ENCODE assay signal across 8 mouse cellular contexts in genomic region chr4:44166702-44167396, GRCm38 (mm10).
DNase-seq lines count a peak whose midpoint lies in the region; ATAC-seq and TF ChIP-seq lines count a peak whose summit lies in the region.

No protein-coding gene starts in this region.

- no peaks in the 10 kb centered on the region for H3K36me3 ChIP-seq in heart, embryonic 14.5 days (ENCODE audit: control insufficient read depth, insufficient read depth, low read length)
- peaks cover 0 to 32% of the 10 kb centered on the region in 2 experiments; a peak in 2 of 4 replicates for H3K36me3 ChIP-seq in MEL (ENCODE audit: control insufficient read depth in 1 of 2, insufficient read depth in 2 of 2, low read length in 2 of 2)
- H3K36me3 ChIP-seq in hindbrain, embryonic 10.5 days, result no peaks in the 10 kb centered on the region
- no peaks in the 10 kb centered on the region for H3K36me3 ChIP-seq in midbrain, embryonic 12.5 days

- peaks cover 24% of the 10 kb centered on the region for H3K79me2 ChIP-seq in MEL (ENCODE audit: control insufficient read depth, insufficient read depth, low read length, poor library complexity)

- DNase-seq in heart, postnatal 10 days, result no peak
- peak; percentile 58 for DNase-seq in MEL (ENCODE audit: low read depth, low spot score)
- no peak for DNase-seq in hindbrain, embryonic 10.5 days (ENCODE audit: low spot score)
- DNase-seq in urinary bladder, postnatal 10 days (ENCODE audit: low spot score), result no peak
- DNase-seq in kidney, postnatal 36 days, result no peak

- H3K27me3 ChIP-seq in heart, embryonic 14.5 days (ENCODE audit: control insufficient read depth, insufficient read depth, low read length), result no peaks in the 10 kb centered on the region
- no peaks in the 10 kb centered on the region for H3K27me3 ChIP-seq in MEL (ENCODE audit: control insufficient read depth in 1 of 2, insufficient read depth in 2 of 2, low read length in 2 of 2)
- no peaks in the 10 kb centered on the region for H3K27me3 ChIP-seq in hindbrain, embryonic 10.5 days (ENCODE audit: insufficient read depth, poor library complexity, severe bottlenecking)
- H3K27me3 ChIP-seq in midbrain, embryonic 12.5 days, result no peaks in the 10 kb centered on the region

- peaks cover 3 to 35% of the 10 kb centered on the region in 2 experiments for H3K4me1 ChIP-seq in heart, embryonic 14.5 days (ENCODE audit: control insufficient read depth in 2 of 2, insufficient read depth in 2 of 2, low read length in 2 of 2)
- peaks cover 9% of the 10 kb centered on the region in 2 experiments for H3K4me1 ChIP-seq in MEL (ENCODE audit: control insufficient read depth in 1 of 2, insufficient read depth in 2 of 2, low read length in 2 of 2)
- H3K4me1 ChIP-seq in hindbrain, embryonic 10.5 days (replicated peaks), result peaks cover 53% of the 10 kb centered on the region
- peaks cover 38% of the 10 kb centered on the region for H3K4me1 ChIP-seq in midbrain, embryonic 12.5 days

- H3K4me2 ChIP-seq in heart, embryonic 14.5 days (ENCODE audit: low read length), result peak overlapping the region; percentile 73
- H3K4me2 ChIP-seq in midbrain, embryonic 12.5 days (replicated peaks), result peak overlapping the region; percentile 75

- TF ChIP-seq POLR2A in MEL (IDR thresholded peaks at IDR 0.05; ENCODE audit: control insufficient read depth in 1 of 2, insufficient read depth in 1 of 2, low read depth in 1 of 2, low read length in 2 of 2, poor library complexity in 1 of 2), result no peak

- peak overlapping the region; percentile 71 to 88 for H3K4me3 ChIP-seq in heart, embryonic 14.5 days (ENCODE audit: control insufficient read depth in 1 of 2, insufficient read depth in 1 of 2, low read depth in 1 of 2, low read length in 2 of 2)
- H3K4me3 ChIP-seq in MEL (ENCODE audit: control insufficient read depth in 1 of 2, insufficient read depth in 1 of 2, low read depth in 2 of 2, low read length in 2 of 2), result peak overlapping the region; percentile 97 to 98
- peak overlapping the region; percentile 84 for H3K4me3 ChIP-seq in hindbrain, embryonic 10.5 days
- H3K4me3 ChIP-seq in midbrain, embryonic 12.5 days, result peak overlapping the region; percentile 82

- 6% methylated on average over 20 of the region's 20 CpGs for WGBS in heart, embryonic 14.5 days
- 6% methylated on average over 20 of the region's 20 CpGs for WGBS in hindbrain, embryonic 10.5 days
- WGBS in midbrain, embryonic 12.5 days, result 5% methylated on average over 20 of the region's 20 CpGs

- ATAC-seq in heart, embryonic 14.5 days (ENCODE audit: insufficient number of reproducible peaks, insufficient read depth, low FRiP score, low read depth), result no peak
- no peak for ATAC-seq in midbrain, embryonic 12.5 days (ENCODE audit: low FRiP score, low read depth)
- no peak for ATAC-seq in granulocyte monocyte progenitor cell, adult 5-6 weeks (replicated peaks; ENCODE audit: poor library complexity, severe bottlenecking)

- TF ChIP-seq CTCF in MEL (IDR thresholded peaks at IDR 0.05 in 2 of 3, conservative IDR thresholded peaks at IDR 0.05 in 1 of 3; ENCODE audit: control insufficient read depth in 1 of 3, insufficient read depth in 1 of 3, low read depth in 2 of 3, low read length in 3 of 3, poor library complexity in 1 of 3, severe bottlenecking in 1 of 3), result no peak

- TF ChIP-seq EP300 in MEL (IDR thresholded peaks at IDR 0.05; ENCODE audit: low read depth in 1 of 2, low read length in 2 of 2), result no peak

- peak overlapping the region; percentile 88 for H3K9ac ChIP-seq in heart, embryonic 14.5 days (ENCODE audit: low read length)
- H3K9ac ChIP-seq in MEL (ENCODE audit: control insufficient read depth, low read depth, low read length, poor library complexity, severe bottlenecking), result peak overlapping the region; percentile 98
- peak overlapping the region; percentile 87 for H3K9ac ChIP-seq in midbrain, embryonic 12.5 days (replicated peaks)

- H3K9me3 ChIP-seq in heart, embryonic 14.5 days (ENCODE audit: control insufficient read depth, low read length), result no peaks in the 10 kb centered on the region
- H3K9me3 ChIP-seq in MEL (replicated peaks; ENCODE audit: insufficient read depth, low read length), result no peaks in the 10 kb centered on the region
- no peaks in the 10 kb centered on the region for H3K9me3 ChIP-seq in hindbrain, embryonic 10.5 days
- no peaks in the 10 kb centered on the region for H3K9me3 ChIP-seq in midbrain, embryonic 12.5 days

- peak overlapping the region; percentile 93 to 97 for H3K27ac ChIP-seq in heart, embryonic 14.5 days (replicated peaks in 1 of 2; ENCODE audit: control insufficient read depth in 1 of 2, insufficient read depth in 1 of 2, low read depth in 2 of 2, low read length in 2 of 2)
- peak overlapping the region; percentile 97 for H3K27ac ChIP-seq in MEL (ENCODE audit: control insufficient read depth, low read depth, low read length)
- peak overlapping the region; percentile 97 for H3K27ac ChIP-seq in hindbrain, embryonic 10.5 days
- peak overlapping the region; percentile 99 for H3K27ac ChIP-seq in midbrain, embryonic 12.5 days (replicated peaks)

- intact Hi-C loops in heart, postnatal 10 days (cut with DNase I), result loop anchor here (2.0 kb wide), 1 partner anchor 100 kb away; no protein-coding TSS in a partner anchor

- no peak for TF ChIP-seq RAD21 in MEL (IDR thresholded peaks at IDR 0.05; ENCODE audit: low read depth, low read length)

TF ChIP-seq in MEL, 35 proteins besides CTCF, POLR2A, EP300 and RAD21:
- TF ChIP-seq MYB (IDR thresholded peaks at IDR 0.05; ENCODE audit: low read depth, low read length) (no peak), MYC (IDR thresholded peaks at IDR 0.05; ENCODE audit: low read depth, low read length) (peak; percentile 55; the same call in 1 of the 2 replicates), ELF1 (IDR thresholded peaks at IDR 0.05; ENCODE audit: low read depth, low read length) (no peak), ZMIZ1 (IDR thresholded peaks at IDR 0.05; ENCODE audit: low read depth, low read length) (no peak), BHLHE40 (IDR thresholded peaks at IDR 0.05; ENCODE audit: borderline replicate concordance, low read depth, low read length) (no peak), GATA1 (IDR thresholded peaks at IDR 0.05; ENCODE audit: low read depth, low read length) (no peak), CHD1 (IDR thresholded peaks at IDR 0.05; ENCODE audit: low read depth, low read length) (0 out of 2 replicates have a peak, but pooled peaks have one; percentile 48)
